Mouse (Mus musculus) small intestine, adult 2 months (tissue): ENCODE results near the gene Rhpn2.

Experiments
- CTCF ChIP-seq: fragments of 200-500 bp; IDR thresholded peaks from 2 replicates; pipeline ENCODE4 v1.5.1; 2012; ENCODE audit warnings: low read depth, mild to moderate bottlenecking, control low read depth, inconsistent platforms, low read length, moderate library complexity, mixed read lengths; ENCODE audit not compliant: insufficient replicate concordance, insufficient read length; ENCODE audit errors: extremely low read depth
- POLR2A ChIP-seq: fragments of 200-500 bp; IDR thresholded peaks from 2 replicates; pipeline ENCODE4 v1.6.1; 2012; ENCODE audit warnings: low read depth, mild to moderate bottlenecking, control low read depth, inconsistent platforms, low read length, moderate library complexity

DNA sequence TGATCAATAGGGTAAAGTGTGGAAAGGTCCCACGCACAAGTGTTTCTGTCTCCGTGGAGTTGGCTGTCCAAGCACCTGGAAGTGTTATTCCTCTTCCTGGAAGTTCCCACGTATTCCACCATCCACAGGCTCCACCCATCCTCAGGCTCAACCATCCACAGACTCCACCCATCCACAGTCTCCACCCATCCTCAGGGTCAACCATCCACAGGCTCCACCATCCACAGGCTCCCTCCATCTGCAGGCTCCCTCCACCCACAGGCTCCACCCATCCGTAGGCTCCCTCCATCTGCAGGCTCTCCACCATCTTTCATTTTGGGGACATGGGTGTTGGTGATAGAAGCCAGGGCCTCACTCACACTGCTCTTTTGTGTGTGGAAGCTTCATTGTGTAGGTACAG lies 67.2 kb downstream of the Rhpn2 start:
- TF ChIP-seq CTCF (no peak), POLR2A (no peak)
